Mouse (Mus musculus) liver, embryonic 11.5 days (tissue): ENCODE results near the gene Gfy. TPM values are rescaled to one million over a fixed set of nuclear protein-coding genes. Genes with fewer than 3 reads are reported as not detected.

Source experiments
- ATAC-seq: fragments of 200-750 bp; cut with Nextera tagmentation; replicated peaks from 2 replicates; pipeline ENCODE4 v1.8.0; 2017; ENCODE audit warnings: moderate number of reproducible peaks, mild to moderate bottlenecking, moderate TSS enrichment, moderate library complexity; ENCODE audit not compliant: low FRiP score
- DNase-seq: peaks from one replicate; pipeline ENCODE4 v3.0.0-alpha.2; 2017; ENCODE audit warnings: low spot score
- H3K27ac ChIP-seq: fragments of 300-500 bp; sonication (generic); 2 replicates; pipeline ENCODE4 v1.5.1; 2014; ENCODE audit warnings: mild to moderate bottlenecking, low read depth, low read length, control low read depth
- H3K27me3 ChIP-seq: fragments of 300-500 bp; sonication (generic); replicated peaks from 2 replicates; pipeline ENCODE4 v1.6.1; 2014; ENCODE audit warnings: low read length, mixed read lengths; ENCODE audit not compliant: control insufficient read depth, insufficient read depth
- H3K36me3 ChIP-seq: fragments of 300-500 bp; sonication (generic); 2 replicates; pipeline ENCODE4 v1.6.1; 2014; ENCODE audit warnings: mild to moderate bottlenecking, low read length, moderate library complexity, mixed read lengths; ENCODE audit not compliant: control insufficient read depth, insufficient read depth
- H3K4me1 ChIP-seq: fragments of 300-500 bp; sonication (generic); replicated peaks from 2 replicates; pipeline ENCODE4 v1.6.1; 2014; ENCODE audit warnings: low read length, mixed read lengths; ENCODE audit not compliant: control insufficient read depth, insufficient read depth
- H3K4me2 ChIP-seq: fragments of 300-500 bp; sonication (generic); 2 replicates; pipeline ENCODE4 v1.6.1; 2014; ENCODE audit warnings: mild to moderate bottlenecking, control low read depth, moderate library complexity
- H3K4me3 ChIP-seq: fragments of 300-500 bp; sonication (generic); 2 replicates; pipeline ENCODE4 v1.5.1; 2014; ENCODE audit warnings: low read depth, low read length, control low read depth
- H3K9ac ChIP-seq: fragments of 300-500 bp; sonication (generic); 2 replicates; pipeline ENCODE4 v1.6.1; 2014; ENCODE audit warnings: low read depth, low read length, control low read depth
- H3K9me3 ChIP-seq: fragments of 300-500 bp; sonication (generic); 2 replicates; pipeline ENCODE4 v1.6.1; 2016; ENCODE audit warnings: low read length, inconsistent platforms, mixed read lengths; ENCODE audit not compliant: control insufficient read depth
- WGBS: fragments of 180-500 bp; shearing (Covaris S2); extraction: QIAGEN DNeasy Blood & Tissue Kit; methylation state at CpG from one replicate; pipeline ENCODE4 v1.1.7; 2014; 5-methylcytosine and 5-hydroxymethylcytosine counted together
- microRNA-seq: library from miRNA; unstranded; fragments of <30 nt; microRNA quantifications from one replicate; pipeline ENCODE4, GENCODE M21; 2017; ENCODE audit warnings: borderline number of aligned reads
- polyA plus RNA-seq: library from polyadenylated mRNA; unstranded; fragments of >200 nt; fragmentation: Nextera tagmentation; extraction: Ambion mirVana; gene quantifications from 2 replicates; pipeline ENCODE4 v1.2.1, GENCODE M21; 2014

Gfy gene
- polyA plus RNA-seq, 1 experiment from 2014 or later = not detected

GRCm38 (mm10) chr7:45126844-45127699, 52.3 kb downstream of the Gfy start:
- Histone ChIP-seq H3K27me3 (no peaks in the 10 kb centered on the region), H3K4me2 (peak overlapping the region; percentile 97), H3K27ac (peak overlapping the region; percentile 100), H3K36me3 (peaks cover 37% of the 10 kb centered on the region), H3K4me1 (peaks cover 43% of the 10 kb centered on the region), H3K9ac (peak overlapping the region; percentile 100), H3K4me3 (peak overlapping the region; percentile 99), H3K9me3 (no peaks in the 10 kb centered on the region)
- DNase-seq (no peak), ATAC-seq (no peak)
- WGBS = 17% methylated on average over 21 of the region's 21 CpGs

Small RNAs within 50 kb of the gene (microRNA-seq; reads per million reads assigned to microRNA genes)
- gene Mir5121 = 81.3 reads per million, percentile 47 among the genes with 10 or more reads in this experiment
- not detected for gene Mir7055

Other genes with a start within 250 kb of the Gfy start
- gene Tsks, start 236.4 kb downstream of the Gfy start, polyA plus RNA-seq = 0.10 TPM in 1 of 2 replicates, not detected in the other
- 8.2 and 8.5 TPM in 2 replicates for gene Cpt1c, start 204.7 kb downstream of the Gfy start, polyA plus RNA-seq
- 175 and 186 TPM in 2 replicates for gene Prmt1, start 193.0 kb downstream of the Gfy start, polyA plus RNA-seq
- gene Irf3, start 181.9 kb downstream of the Gfy start, polyA plus RNA-seq = 76.2 and 88.4 TPM in 2 replicates
- gene Bcl2l12, start 180.9 kb downstream of the Gfy start, polyA plus RNA-seq = 39.6 and 41.1 TPM in 2 replicates
- gene Scaf1, start 163.2 kb downstream of the Gfy start, polyA plus RNA-seq = 37.5 and 40.1 TPM in 2 replicates
- gene Rras, start 161.6 kb downstream of the Gfy start, polyA plus RNA-seq = 19.3 and 21.6 TPM in 2 replicates
- 7.3 and 8.7 TPM in 2 replicates for gene Prr12, start 126.7 kb downstream of the Gfy start, polyA plus RNA-seq
- 60.9 and 63.0 TPM in 2 replicates for gene Nosip, start 117.1 kb downstream of the Gfy start, polyA plus RNA-seq
- 12.0 and 12.4 TPM in 2 replicates for gene Prrg2, start 116.9 kb downstream of the Gfy start, polyA plus RNA-seq
- 146 and 163 TPM in 2 replicates for gene Rcn3, start 87.3 kb downstream of the Gfy start, polyA plus RNA-seq
- 33.2 and 33.8 TPM in 2 replicates for gene Fcgrt, start 75.7 kb downstream of the Gfy start, polyA plus RNA-seq
- 2,085 and 2,209 TPM in 2 replicates for gene Rps11, start 55.1 kb downstream of the Gfy start, polyA plus RNA-seq
- 1,710 and 1,879 TPM in 2 replicates for gene Rpl13a, start 50.8 kb downstream of the Gfy start, polyA plus RNA-seq
- gene Gm45713, start 43.3 kb downstream of the Gfy start, polyA plus RNA-seq = 0.41 and 1.1 TPM in 2 replicates
- gene Flt3l, start 43.1 kb downstream of the Gfy start, polyA plus RNA-seq = 9.7 and 10.5 TPM in 2 replicates
- 86.2 and 87.7 TPM in 2 replicates for gene Pih1d1, start 25.3 kb downstream of the Gfy start, polyA plus RNA-seq
- 56.0 and 60.6 TPM in 2 replicates for gene Aldh16a1, start 25.0 kb downstream of the Gfy start, polyA plus RNA-seq
- gene Slc17a7, start 15.6 kb downstream of the Gfy start, polyA plus RNA-seq = 0.57 and 0.74 TPM in 2 replicates
- not detected in 2 replicates for gene Pth2, start 1.4 kb upstream of the Gfy start, polyA plus RNA-seq
- gene Ccdc155, start 25.3 kb upstream of the Gfy start, polyA plus RNA-seq = 0.17 and 0.53 TPM in 2 replicates
- gene Dkkl1, start 32.6 kb upstream of the Gfy start, polyA plus RNA-seq = 2.8 TPM in 2 replicates
- gene Tead2, start 36.2 kb upstream of the Gfy start, polyA plus RNA-seq = 69.3 and 75.9 TPM in 2 replicates
- 14.4 and 19.5 TPM in 2 replicates for gene Cd37, start 59.5 kb upstream of the Gfy start, polyA plus RNA-seq
- gene Slc6a16, start 61.5 kb upstream of the Gfy start, polyA plus RNA-seq = 0.19 TPM in 1 of 2 replicates, not detected in the other
- not detected in 2 replicates for gene Slc6a21, start 97.9 kb upstream of the Gfy start, polyA plus RNA-seq
- gene Trpm4, start 154.2 kb upstream of the Gfy start, polyA plus RNA-seq = 2.3 and 3.9 TPM in 2 replicates
- 0.12 and 0.30 TPM in 2 replicates for gene Hrc, start 155.7 kb upstream of the Gfy start, polyA plus RNA-seq
- 2.0 and 2.1 TPM in 2 replicates for gene Ppfia3, start 187.4 kb upstream of the Gfy start, polyA plus RNA-seq
- 0.35 TPM in 1 of 2 replicates, not detected in the other for gene Lin7b, start 191.0 kb upstream of the Gfy start, polyA plus RNA-seq
- gene Snrnp70, start 216.2 kb upstream of the Gfy start, polyA plus RNA-seq = 51.6 and 64.4 TPM in 2 replicates
- gene Kcna7, start 226.1 kb upstream of the Gfy start, polyA plus RNA-seq = 0.18 TPM in 1 of 2 replicates, not detected in the other
- gene Ntf5, start 234.1 kb upstream of the Gfy start, polyA plus RNA-seq = 2.0 and 2.5 TPM in 2 replicates
- gene Lhb, start 241.3 kb upstream of the Gfy start, polyA plus RNA-seq = 0.26 TPM in 1 of 2 replicates, not detected in the other